Mouse (Mus musculus) stomach, postnatal 0 days (tissue): ENCODE measurements at regions not wholly inside any gene's neighbourhood (a gene's known extent, or its start where the extent isn't known, plus 50 kb on each side); places are given as distances from the start of the nearest gene placed in this dataset.

Source experiments
- ATAC-seq: fragments of 200-750 bp; cut with Nextera tagmentation; 2 replicates; pipeline ENCODE4 v1.8.0; 2017; ENCODE audit not compliant: low FRiP score, low TSS enrichment
- DNase-seq: peaks from one replicate; pipeline ENCODE4 v3.0.0-alpha.2; 2016; ENCODE audit warnings: low spot score
- H3K27ac ChIP-seq: fragments of 300-500 bp; sonication (generic); replicated peaks from 2 replicates; pipeline ENCODE4 v1.5.1; 2014; ENCODE audit warnings: mild to moderate bottlenecking, control low read depth
- H3K27me3 ChIP-seq: fragments of 300-500 bp; sonication (generic); 2 replicates; pipeline ENCODE4 v1.6.1; 2014; ENCODE audit warnings: low read length; ENCODE audit not compliant: control insufficient read depth, insufficient read depth
- H3K36me3 ChIP-seq: fragments of 300-500 bp; sonication (generic); 2 replicates; pipeline ENCODE4 v1.6.1; 2014; ENCODE audit warnings: low read length, mixed read lengths; ENCODE audit not compliant: control insufficient read depth, insufficient read depth
- H3K4me1 ChIP-seq: fragments of 300-500 bp; sonication (generic); replicated peaks from 2 replicates; pipeline ENCODE4 v1.6.1; 2014; ENCODE audit warnings: antibody characterized with exemption; ENCODE audit not compliant: control insufficient read depth, insufficient read depth
- H3K4me2 ChIP-seq: fragments of 300-500 bp; sonication (generic); replicated peaks from 2 replicates; pipeline ENCODE4 v1.6.1; 2014; ENCODE audit warnings: low read depth, mild to moderate bottlenecking, control low read depth, moderate library complexity
- H3K4me3 ChIP-seq: fragments of 300-500 bp; sonication (generic); 2 replicates; pipeline ENCODE4 v1.5.1; 2014; ENCODE audit warnings: low read depth, low read length, control low read depth
- H3K9ac ChIP-seq: fragments of 300-500 bp; sonication (generic); 2 replicates; pipeline ENCODE4 v1.6.1; 2014; ENCODE audit warnings: mild to moderate bottlenecking, low read length, control low read depth, mixed read lengths
- H3K9me3 ChIP-seq: fragments of 300-500 bp; sonication (generic); 2 replicates; pipeline ENCODE4 v1.6.1; 2016; ENCODE audit warnings: low read length; ENCODE audit not compliant: control insufficient read depth
- CTCF ChIP-seq: IDR thresholded peaks from 2 replicates; pipeline ENCODE4 v1.5.1; 2016; ENCODE audit warnings: antibody characterized with exemption, low read depth, mild to moderate bottlenecking, moderate library complexity
- EP300 ChIP-seq: optimal IDR thresholded peaks from 2 replicates; pipeline ENCODE3; 2016; ENCODE audit warnings: antibody characterized with exemption
- WGBS: fragments of 180-500 bp; shearing (Covaris S2); extraction: QIAGEN DNeasy Blood & Tissue Kit; methylation state at CpG from one replicate; pipeline ENCODE4 v1.1.7; 2014; 5-methylcytosine and 5-hydroxymethylcytosine counted together

GRCm38 (mm10) chr8:89738657-89739056 lies 609.5 kb downstream of the Tox3 start:
- Histone ChIP-seq H3K9ac (no peak overlapping the region), H3K27me3 (no peaks in the 10 kb centered on the region), H3K4me1 (no peaks in the 10 kb centered on the region), H3K4me3 (no peak overlapping the region), H3K36me3 (no peaks in the 10 kb centered on the region), H3K9me3 (no peaks in the 10 kb centered on the region), H3K27ac (no peak overlapping the region), H3K4me2 (no peak overlapping the region)
- WGBS = 79% methylated on average over 3 of the region's 3 CpGs
- no peak for TF ChIP-seq EP300
- TF ChIP-seq CTCF = no peak
- DNase-seq (no peak), ATAC-seq (no peak)

- H3K4me2 ChIP-seq = no peak overlapping the region
- H3K4me3 ChIP-seq = no peak overlapping the region
- no peak overlapping the region for H3K27ac ChIP-seq
- no peak overlapping the region for H3K9ac ChIP-seq
- H3K27me3 ChIP-seq = no peaks in the 10 kb centered on the region
- ATAC-seq = no peak
- no peaks in the 10 kb centered on the region for H3K4me1 ChIP-seq
- no peaks in the 10 kb centered on the region for H3K9me3 ChIP-seq
- TF ChIP-seq EP300 (no peak), CTCF (no peak)
- H3K36me3 ChIP-seq = no peaks in the 10 kb centered on the region
- WGBS = 70% methylated on average over 1 of the region's 1 CpGs
- DNase-seq = no peak
Measured at GRCm38 (mm10) chr8:89737636-89738035, 610.5 kb downstream of the Tox3 start.

- no peaks in the 10 kb centered on the region for H3K27me3 ChIP-seq
- no peaks in the 10 kb centered on the region for H3K4me1 ChIP-seq
- 92% methylated on average over 6 of the region's 6 CpGs for WGBS
- ATAC-seq (no peak), DNase-seq (no peak)
- no peak overlapping the region for H3K4me3 ChIP-seq
- no peak overlapping the region for H3K27ac ChIP-seq
- no peaks in the 10 kb centered on the region for H3K9me3 ChIP-seq
- TF ChIP-seq EP300 (no peak), CTCF (no peak)
- H3K36me3 ChIP-seq = no peaks in the 10 kb centered on the region
- no peak overlapping the region for H3K9ac ChIP-seq
- H3K4me2 ChIP-seq = no peak overlapping the region
Measured at GRCm38 (mm10) chr8:89727252-89727651, 620.9 kb downstream of the Tox3 start.

- Histone ChIP-seq H3K9ac (no peak overlapping the region), H3K36me3 (no peaks in the 10 kb centered on the region), H3K27me3 (no peaks in the 10 kb centered on the region), H3K9me3 (no peaks in the 10 kb centered on the region), H3K4me3 (no peak overlapping the region), H3K4me2 (no peak overlapping the region), H3K4me1 (no peaks in the 10 kb centered on the region), H3K27ac (no peak overlapping the region)
- TF ChIP-seq CTCF = no peak
- no peak for TF ChIP-seq EP300
- ATAC-seq (no peak), DNase-seq (no peak)
- 57% methylated on average over 5 of the region's 5 CpGs for WGBS
Measured at GRCm38 (mm10) chr8:89721684-89722305, 626.3 kb downstream of the Tox3 start.

GRCm38 (mm10) chr8:89713880-89714279 lies 634.3 kb downstream of the Tox3 start:
- ATAC-seq (no peak), DNase-seq (no peak)
- H3K4me3 ChIP-seq = no peak overlapping the region
- no peaks in the 10 kb centered on the region for H3K27me3 ChIP-seq
- H3K9me3 ChIP-seq = no peaks in the 10 kb centered on the region
- H3K4me1 ChIP-seq = no peaks in the 10 kb centered on the region
- H3K4me2 ChIP-seq = no peak overlapping the region
- no peak overlapping the region for H3K27ac ChIP-seq
- no peaks in the 10 kb centered on the region for H3K36me3 ChIP-seq
- H3K9ac ChIP-seq = no peak overlapping the region
- 61% methylated on average over 6 of the region's 6 CpGs for WGBS
- TF ChIP-seq EP300 (no peak), CTCF (no peak)

- no peak for TF ChIP-seq EP300
- no peak for TF ChIP-seq CTCF
- Histone ChIP-seq H3K4me2 (no peak overlapping the region), H3K27ac (no peak overlapping the region), H3K27me3 (no peaks in the 10 kb centered on the region), H3K9me3 (no peaks in the 10 kb centered on the region), H3K9ac (no peak overlapping the region), H3K4me3 (no peak overlapping the region), H3K4me1 (no peaks in the 10 kb centered on the region), H3K36me3 (no peaks in the 10 kb centered on the region)
- no peak for DNase-seq
- WGBS = 36% methylated on average over 5 of the region's 5 CpGs
- ATAC-seq = no peak
Measured at GRCm38 (mm10) chr8:89707341-89707928, 640.7 kb downstream of the Tox3 start.
